Mouse (Mus musculus) right cerebral cortex, postnatal 25 days (tissue): ENCODE results near the gene Ssbp3.

Source experiments
- DNase-seq: peaks from one replicate; pipeline ENCODE4 v3.0.0; 2022

Ssbp3 gene

DNA sequence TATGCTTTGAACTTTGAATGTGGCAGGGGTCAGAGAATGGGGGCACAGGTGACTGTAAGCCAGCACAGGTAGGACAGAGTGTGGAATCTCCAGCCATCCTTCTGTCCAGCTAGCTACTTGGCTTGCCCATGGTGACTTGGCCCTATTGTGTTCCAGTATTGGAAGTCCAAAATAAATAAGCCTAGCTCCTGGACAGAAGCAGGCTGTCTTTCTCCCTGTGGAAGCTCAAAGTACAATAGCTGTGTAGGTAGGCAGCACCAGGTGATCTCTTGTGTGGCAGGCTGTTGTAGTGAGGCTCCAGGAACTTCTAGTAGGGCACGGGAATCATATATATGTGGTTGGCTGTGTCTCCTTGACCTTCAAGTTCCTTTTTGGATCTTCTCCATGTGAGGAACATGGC, 50.8 kb downstream of the Ssbp3 start:
- no peak for DNase-seq

DNA sequence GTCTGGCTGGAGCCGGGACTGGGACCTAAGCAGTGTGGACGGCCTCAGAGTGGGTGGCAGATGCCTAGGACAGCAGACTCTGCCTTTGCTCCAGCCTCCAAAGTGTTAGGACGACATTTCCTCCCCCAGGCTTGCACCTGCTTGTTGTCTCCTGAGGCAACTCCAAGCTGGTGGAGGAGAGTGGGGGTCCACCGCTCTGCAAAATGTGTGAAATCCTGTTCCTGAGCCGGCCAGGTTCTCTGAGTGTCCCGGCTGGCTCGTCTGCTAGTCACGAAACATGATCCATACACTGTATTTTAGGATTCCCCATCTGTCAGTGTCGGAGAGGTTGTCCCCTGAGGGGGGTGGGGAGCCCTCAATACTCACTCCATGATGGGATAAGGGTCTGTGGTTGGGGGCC, 53.9 kb downstream of the Ssbp3 start:
- peak; percentile 66 for DNase-seq

DNA sequence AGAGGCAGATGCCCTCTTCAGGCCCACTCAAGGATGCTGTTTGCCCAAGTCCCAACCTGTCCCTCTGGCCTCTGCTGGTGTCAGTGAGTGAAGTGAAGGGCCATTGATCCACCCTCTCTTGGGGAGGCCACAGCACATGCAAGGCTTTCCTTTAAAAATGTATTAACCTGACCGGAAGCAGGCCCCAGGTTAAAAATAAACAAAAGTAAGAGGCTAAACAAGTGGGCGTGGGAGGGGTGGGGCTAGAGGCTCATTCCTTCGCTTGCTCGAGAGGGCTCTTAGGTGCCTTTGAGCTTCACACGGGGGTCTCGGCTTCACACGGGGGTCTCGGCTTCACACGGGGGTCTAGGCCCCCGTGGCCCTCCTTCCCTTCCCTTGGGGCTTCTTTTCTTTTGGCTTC, 54.5 kb downstream of the Ssbp3 start:
- DNase-seq, result no peak

DNA sequence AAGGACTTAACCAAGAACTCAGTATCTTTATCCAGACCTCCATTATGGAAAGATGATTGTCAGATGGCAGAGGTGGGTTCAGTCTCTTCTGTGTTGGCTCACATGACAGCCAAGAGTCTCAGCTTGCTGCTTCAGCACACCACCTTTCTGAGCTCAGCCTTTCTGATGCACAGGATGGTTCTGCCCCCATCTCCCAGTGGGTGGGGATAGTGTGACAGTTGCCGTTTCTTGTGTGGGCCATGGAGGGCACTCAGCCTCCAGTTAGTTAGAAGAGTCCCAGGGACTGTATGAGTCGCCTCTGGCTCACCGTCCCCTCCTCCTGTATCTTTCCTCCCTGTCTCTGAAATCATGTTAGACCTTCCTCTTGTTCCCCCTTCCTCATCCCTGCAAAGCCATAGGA, 55.9 kb downstream of the Ssbp3 start:
- DNase-seq, result peak; percentile 44

DNA sequence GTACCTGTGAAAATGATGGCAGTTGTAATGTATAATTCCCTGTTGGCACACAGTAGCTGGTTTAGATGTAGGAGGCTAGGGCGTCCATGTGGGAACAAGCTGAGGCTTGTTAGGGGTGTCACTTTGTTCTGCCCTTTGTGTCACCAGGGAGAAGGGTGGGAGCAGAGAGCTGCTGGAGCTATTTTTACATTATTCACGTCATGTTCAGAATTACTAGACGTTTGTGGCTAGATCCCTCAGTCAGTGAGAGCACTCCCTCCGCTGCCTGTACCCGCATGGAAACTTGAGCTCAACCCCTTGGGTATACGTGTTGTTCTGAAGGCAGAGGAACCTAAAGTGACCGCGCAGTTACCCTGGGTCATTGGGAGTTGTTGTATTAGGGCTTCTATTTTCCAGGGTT, 58.4 kb downstream of the Ssbp3 start:
- no peak for DNase-seq

DNA sequence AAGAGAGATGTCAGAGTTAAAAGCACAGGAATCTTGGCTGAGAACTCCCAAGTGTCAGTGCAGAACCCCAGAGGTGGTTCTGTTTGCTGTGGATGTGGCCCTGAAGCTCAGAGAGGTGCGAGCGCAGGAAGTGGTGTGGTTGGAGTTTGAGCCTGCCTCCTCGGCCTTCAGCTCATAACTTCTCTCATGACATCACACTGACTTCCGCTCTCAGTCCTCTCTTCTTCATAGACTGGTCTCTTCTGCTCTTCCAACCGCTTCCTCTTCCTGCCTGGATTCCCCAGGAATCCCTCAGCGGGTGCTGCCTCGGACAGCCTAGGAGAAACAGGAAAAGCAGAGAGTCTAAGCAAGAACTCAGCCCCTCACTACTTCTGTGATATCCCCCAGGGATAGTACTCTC, 60.3 kb downstream of the Ssbp3 start:
- DNase-seq, result no peak

DNA sequence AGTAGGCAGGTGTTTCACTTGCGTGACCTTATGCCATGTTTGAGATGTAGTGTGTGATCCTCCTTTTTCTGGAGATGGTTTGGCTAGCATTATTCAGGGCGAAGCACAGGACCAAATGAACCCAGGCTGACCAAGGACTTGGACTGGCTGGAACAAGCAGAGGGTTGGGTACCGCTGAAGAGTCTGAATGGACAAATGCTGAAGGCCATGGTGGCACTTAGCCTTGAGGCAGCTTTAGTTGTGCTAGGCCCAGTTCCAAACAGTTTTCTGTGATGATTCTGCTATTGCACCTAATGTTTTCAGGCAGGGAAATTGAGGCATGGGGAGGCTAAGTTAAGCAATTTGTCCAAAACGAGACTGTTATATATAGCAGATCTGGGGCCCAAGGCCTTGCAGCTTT, 61.6 kb downstream of the Ssbp3 start:
- DNase-seq, result no peak

DNA sequence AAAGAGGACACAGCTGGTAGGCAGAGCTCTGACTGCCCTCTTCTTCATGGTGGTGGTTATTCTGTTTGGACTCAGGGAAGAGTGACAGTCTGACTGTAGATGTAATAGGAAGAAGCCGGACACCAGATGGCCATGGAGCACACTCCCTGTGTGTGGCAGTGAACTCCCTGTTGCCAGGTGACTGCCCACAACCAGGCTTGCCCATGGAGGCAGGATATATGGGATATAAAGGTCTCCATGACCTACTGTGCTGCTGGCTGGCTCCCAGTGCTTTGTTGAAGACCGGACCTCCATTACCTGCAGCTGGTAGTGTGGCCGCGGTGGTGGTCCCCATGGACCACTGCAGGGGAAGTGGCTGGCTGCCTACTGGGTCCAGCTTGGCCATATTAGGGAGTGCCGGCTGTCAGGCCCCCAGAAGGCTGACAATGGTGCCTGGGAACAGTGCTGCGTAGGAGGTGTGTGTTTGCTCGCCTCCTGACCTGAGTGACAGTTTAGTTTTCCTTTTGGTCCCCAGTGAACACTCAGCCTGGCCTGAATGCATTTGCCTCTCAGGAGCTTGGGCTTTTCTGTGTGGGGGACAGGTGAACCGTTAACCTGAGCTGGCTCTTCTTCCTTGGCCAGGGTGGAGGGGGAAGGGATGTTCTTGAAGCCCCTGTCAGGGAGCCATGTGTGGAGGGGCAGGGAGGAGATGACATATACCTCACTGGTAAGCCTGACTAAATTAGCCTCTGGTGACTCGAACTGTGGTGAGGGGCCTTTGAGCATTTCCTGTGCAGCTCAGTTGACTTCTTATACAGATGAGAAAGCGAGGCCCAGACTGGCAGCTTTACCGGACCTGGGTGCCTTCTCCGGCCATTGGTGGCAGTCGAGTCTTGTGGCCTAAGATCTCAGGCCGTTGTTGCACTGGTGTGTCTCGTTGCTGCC, 62.2 kb downstream of the Ssbp3 start:
- no peak for DNase-seq

DNA sequence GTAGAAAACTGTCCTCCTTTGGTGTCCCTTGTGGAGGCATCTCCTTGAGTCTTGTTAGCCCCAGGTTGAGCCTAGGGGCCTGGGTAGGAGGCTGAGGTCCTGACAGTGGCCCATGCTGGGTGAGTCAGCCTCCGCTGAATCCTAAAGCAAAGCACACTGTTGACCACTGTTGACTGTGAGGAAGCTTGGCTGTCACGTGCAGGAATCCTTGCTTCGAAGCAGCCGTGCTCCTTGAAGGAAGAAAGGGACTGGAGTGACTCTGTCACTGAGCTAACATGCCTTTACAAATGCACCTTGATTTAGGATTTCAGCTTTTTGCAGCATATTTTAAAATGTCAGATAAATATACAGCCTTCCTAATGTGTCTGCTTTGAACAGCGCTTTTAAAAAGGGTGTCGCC, 64.8 kb downstream of the Ssbp3 start:
- no peak for DNase-seq

DNA sequence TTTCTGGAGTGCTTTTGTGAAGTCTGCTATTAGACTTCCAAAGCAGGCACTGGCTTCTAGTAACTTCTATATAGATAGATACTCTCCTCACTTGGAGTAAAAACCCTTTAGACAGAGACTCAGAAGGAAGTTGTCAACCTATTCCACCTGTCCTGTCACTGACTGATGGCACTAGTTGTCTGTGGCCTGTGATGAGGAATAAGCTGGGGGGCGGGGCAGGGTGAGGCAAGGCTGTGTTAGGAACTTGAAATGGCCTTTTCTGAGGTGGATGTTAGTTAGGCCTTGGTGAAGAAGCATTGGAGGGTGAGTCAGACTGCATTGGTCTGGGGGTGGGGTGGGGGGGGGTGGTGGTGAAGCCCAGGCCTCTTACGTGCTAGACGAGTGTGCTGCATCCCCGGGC, 65.4 kb downstream of the Ssbp3 start:
- DNase-seq, result no peak

DNA sequence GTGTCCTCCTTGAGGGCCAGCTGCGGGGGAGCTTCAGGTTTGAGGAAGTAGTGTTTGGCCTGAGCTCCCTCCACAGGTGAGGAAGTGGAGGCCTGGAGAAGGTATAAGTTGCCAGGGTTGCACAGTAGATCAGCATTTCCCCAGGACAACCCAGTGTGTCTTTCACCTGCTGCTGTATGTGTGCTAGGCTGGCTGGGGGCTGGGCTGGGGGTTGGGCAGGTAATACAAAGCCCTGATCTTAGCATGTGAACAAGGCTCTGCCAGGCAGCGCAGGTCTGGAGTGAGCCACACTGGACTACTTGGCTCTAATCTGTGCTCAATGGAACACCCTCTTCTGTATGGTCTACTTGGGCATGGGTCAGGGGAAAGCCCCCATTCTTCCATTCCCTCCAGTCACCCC, 66.1 kb downstream of the Ssbp3 start:
- DNase-seq, result no peak

DNA sequence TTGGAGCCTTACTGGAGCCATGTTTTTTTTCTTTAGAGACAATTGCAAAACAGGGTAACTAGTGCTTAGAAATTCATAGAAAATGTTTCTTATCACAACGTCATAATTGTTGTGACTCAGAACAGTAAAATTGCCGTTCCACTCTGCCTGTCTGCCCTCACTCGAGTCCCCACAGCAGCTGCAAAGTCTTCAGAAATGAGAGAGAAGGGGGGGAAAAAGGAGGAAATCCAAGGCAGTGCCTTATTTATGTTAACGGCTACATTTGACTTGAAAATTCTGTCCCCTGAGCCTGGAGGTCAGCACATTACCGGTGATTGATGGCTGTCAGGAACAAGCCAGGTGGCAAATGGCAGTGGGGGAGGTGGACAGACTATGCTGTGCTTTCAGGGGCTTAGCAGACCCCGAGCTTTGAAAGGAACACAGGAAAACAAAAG, 66.7 kb downstream of the Ssbp3 start:
- no peak for DNase-seq

DNA sequence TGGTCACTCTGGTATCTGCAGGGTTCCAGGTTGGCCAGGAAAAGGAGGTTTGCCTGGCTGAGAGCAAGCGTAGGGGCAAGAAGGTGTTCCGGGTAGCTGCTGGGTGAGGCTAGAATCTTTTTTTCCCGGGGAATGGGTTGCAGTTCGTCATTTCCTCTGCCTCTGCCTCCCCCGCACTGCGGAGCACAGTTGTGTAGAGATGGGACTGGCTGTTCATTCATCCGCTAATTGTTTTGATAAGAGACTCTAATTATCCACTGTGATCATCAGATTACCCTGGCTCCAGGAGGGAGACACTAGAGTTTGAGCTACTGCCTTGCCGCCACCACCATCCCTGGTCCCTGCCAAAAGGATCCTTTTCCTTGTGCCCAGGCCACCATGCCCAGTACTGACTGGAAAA, 67.9 kb downstream of the Ssbp3 start:
- no peak for DNase-seq

DNA sequence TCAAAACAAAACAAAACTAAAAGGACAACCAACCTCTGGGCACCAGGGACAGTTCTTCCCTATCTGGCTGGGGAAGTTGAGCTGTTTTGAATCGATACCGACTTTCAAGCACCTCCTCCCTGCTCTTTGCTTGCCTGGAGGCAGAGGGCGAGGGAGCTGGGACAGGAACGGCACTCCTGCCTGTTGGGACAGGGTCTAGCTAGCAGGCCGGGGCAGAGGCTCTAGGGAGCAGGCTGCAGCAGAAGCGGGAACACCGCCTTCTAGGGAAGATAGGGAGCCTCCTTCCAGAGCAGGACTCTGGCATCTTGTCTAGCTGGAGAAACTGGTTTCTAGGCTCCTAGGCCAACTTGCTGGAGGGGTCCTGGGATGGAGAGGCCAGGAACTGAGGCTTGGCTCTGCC, 70.2 kb downstream of the Ssbp3 start:
- no peak for DNase-seq

DNA sequence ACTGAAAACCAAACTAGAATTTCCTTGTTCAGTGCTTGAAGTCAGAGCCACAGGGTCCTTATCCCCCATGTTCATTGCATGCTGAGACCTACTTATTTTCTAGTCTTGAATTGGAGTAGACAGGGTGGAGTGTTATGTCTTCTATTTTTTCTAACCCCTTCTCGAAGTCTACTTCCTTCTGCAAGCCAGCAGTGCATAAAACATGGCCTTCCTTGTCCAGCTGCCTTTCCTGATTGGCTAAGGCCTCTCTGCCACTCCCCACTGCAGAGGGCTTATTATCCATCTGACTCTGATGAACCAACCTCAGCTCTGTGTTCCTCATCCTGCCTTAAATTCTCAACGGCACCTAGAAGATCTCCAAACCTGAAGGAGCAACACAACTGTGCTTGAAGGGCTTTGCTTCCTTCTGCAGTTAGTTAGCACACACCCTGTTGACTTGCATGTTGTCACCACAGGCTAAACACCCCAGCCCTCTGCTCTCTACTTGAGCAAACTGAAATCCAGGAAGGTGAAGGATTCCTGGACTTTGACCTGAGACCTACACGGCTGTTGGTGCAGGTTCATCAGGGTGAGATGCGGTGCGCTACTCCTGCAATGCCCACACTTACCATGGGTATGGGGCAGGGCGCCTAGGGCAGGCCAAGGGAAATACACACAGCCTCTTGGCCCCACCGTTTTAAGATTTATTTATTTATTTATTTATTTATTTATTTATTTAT, 71.0 kb downstream of the Ssbp3 start:
- DNase-seq, result no peak

DNA sequence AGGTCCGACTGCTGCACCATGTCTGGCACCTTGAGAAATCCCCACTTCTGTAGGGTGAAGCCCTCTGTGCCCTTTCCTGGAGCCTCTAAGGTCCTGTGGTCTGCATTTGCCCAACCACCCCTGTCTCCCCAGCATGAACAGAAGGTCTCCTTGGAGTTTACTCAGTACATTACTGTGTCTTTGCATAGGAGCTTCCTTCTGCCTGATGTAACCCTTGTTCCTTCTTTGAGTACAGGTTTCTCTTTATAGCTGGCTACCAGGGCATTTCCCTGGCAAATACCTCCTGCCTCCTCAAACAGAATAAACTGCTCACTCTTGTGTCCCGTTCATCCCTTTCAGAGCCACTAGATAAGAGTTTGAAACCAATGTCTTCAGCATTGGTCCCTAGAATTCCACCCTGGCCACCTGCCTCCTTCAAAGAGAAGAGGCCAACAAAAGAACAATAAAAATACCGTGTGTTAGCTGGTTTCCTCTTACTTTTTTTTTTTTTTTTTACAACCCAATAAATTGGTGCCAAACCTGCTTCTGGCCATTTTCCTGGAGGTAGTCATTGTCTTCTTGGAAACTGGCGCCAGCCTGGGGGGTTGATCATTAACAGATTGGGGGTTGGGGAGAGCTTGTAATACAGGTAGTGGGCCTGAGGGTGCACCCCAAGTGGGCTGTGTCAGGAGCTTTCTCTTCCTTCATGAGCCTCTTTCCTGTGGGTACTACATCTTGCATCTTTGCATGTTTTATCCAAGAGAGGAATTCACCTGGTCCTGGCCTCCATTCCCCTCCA, 72.0 kb downstream of the Ssbp3 start:
- DNase-seq, result no peak

DNA sequence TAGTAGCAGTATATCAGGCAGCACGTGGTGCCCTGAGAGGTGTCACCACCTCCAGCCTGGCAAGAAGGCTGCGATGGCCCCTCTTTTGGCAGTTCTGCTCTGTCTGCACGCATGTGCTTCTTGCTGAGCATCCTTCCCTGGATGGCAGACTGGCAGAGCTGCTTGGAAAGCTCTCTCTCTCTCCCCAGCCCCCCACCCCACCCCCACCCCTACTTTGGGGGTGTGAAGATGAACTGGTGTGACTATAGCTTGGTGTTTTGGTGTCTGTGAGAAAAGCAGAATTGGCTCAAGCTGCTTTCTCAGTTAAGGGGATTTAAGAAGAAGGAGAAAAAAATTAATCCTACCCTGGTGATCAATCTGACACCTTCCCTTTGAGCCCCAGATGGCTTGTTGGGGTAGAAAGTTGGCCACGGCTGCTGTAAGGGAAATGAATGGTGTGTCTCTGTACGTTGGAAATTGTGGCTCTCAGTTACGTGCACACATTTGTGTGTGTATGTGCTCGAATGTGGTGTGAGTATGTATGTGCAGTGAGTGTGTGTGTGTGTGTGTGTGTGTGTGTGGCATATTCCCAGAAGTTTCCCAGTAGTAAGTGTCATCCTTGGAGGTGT, 73.5 kb downstream of the Ssbp3 start:
- DNase-seq, result no peak

DNA sequence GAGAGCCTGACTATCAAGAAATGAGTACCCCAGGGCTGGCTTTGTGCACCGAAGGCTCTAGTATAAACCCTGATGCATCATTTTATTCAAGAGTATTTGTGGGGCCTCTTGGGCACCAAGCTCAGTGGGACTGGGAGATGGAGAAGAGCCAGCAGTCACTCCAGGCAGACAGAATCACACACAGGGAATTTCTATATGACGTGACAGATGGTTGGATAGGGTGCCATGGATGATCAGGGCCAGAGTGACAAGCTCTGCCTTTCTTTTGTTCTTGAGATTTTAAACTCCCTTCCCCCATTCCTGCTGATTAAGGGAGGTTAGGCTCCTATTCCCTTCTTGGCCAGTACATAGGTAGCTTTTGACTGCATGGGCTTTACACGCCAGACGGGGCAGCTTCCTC, 74.8 kb downstream of the Ssbp3 start:
- no peak for DNase-seq

DNA sequence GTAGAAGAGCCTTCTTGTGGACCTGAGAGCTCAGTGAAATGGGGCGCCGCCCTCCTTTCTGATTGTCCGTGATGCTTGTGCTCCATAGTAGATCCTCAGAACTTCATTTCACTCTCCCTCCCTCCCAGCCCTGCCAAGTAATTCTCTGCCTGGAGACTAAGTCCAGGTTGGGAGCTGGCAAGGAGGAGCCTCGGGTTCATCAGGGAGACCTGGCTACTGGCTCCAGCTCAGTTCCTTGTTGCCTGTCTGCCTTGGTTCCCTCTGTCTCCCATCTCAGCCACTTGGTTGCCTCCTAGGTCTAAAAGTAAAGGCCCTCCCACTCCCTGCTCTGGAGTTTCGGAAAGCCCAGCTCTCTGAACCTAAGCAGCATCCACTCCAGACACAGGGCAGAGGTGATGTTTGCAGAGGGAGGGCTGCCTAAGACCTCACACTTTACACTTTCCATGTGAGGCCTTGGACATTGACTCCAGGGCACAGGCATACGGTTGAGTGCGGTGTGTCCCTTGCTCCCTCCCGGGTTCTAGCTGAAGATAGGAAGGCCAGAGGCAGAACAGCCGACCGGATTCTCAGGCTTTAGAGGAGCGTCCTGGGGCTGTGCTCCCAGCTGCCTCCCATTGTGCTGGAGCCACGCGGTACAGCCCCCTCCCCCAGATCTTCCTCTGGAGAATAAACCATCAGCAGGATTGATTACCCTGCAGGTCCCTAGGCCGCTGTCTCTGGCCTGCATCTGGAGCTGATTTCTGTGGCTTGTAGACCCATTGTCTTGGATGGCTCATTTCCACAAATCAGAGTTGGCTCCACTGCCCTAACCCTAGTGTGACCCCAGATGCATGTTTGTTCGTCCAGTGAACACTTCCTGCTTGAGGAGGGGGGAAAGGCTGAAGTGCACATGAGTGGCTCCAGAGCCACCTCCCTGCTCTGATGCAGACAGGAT, 75.7 kb downstream of the Ssbp3 start:
- DNase-seq, result no peak

DNA sequence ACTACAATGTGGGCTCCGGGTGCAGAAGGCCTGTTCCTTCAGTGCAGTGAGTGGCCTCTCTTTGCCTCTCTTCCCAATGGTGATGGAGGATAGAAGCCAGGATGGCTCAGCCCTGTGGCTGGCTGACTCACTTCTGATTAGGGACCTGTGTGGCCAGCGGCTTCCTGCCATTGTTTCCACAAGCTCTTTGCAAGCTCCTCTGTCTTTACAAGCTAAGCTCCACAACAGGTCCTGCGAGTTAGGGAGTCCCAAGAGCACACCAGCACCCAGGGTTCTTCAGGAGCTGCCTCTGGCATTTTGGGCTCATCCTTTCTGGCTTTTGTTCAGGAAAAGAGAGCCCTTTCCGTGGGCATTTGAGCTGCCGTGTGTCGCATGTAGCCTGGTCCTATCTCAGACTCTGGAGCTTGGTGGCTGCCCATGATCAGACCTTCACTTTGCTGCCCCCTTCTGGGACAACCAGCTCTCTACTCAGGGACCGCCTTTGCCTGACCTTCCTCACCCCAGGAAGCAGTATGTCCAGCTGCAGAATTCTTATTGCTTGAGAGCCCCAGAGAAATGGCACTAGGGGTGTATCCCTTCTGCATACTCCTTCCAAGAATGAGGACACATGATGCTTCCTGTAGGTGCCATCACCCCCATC, 77.3 kb downstream of the Ssbp3 start:
- DNase-seq, result peak; percentile 53

DNA sequence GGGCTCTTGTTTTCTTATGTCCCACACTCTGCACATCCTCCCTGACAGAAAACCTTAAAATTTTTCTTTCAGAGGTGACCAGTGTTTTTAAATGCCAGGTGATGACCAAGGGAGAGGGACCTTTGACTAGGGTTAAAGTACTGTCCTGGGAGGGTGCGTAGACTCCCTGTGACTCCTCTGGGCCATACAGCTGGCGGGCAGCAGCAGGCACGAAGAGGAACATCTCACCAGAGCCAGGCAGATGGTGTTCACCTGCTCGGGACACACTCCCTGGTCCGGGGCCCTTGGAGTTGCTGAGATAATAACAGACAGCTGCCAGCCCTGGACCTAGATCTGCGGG, 78.4 kb downstream of the Ssbp3 start:
- DNase-seq, result no peak
